Mouse (Mus musculus): ENCODE results near the gene Col2a1.

Col2a1 gene

GRCm38 (mm10) chr15:98002991-98003821 lies 1.3 kb downstream of the Col2a1 start:
- DNase-seq (ENCODE audit: low read depth, low spot score) = peak; percentile 48

DNA sequence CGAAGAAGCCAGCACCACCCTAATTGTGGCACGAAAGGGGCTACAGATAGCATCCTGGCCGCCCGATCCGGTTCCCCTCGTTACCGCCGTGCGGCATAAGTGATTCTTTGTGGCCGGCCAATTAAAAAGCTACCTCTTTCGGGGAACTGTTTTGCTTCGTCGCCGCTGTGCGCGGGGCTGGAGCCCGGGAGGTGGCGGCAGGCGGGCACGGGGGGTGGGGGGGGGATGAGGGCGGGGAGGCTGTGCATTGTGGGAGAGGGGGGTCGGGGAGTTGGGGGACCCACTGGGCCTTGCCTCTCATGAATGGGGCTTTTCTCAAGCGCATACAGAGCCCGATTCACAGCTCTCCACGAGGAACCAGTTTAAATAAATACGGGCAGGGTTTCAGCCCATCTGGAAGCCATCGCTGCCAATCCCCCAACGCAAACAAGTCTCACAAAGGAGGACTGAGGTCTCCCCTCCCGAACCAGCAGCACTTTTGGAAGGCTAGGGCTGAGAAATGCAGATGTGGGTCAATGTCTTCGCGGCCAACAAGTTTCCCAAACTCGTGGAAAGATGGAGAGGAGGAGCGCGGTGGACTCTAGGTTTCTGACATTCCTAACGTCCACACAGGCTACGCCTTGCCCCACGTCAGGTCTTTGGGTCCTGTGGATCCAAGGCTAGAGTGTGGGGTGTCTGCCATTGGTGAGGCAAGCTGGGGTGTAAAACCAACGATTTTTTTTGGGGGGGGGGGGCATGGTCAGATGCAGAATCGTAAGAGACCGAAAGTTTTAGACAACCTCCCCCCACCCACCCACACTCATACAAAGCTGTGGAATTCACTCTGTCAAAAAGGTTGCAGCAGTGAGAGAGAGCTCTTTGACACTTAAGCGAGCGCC lies 2.1 kb downstream of the Col2a1 start:
- peak; percentile 41 for DNase-seq (ENCODE audit: low read depth, low spot score)

GRCm38 (mm10) chr15:98001321-98002112 lies 3.0 kb downstream of the Col2a1 start:
- peak; percentile 37 for DNase-seq (ENCODE audit: low read depth, low spot score)

GRCm38 (mm10) chr15:97999991-98000390 lies 4.5 kb downstream of the Col2a1 start:
- no peak for DNase-seq (ENCODE audit: low read depth, low spot score)

DNA sequence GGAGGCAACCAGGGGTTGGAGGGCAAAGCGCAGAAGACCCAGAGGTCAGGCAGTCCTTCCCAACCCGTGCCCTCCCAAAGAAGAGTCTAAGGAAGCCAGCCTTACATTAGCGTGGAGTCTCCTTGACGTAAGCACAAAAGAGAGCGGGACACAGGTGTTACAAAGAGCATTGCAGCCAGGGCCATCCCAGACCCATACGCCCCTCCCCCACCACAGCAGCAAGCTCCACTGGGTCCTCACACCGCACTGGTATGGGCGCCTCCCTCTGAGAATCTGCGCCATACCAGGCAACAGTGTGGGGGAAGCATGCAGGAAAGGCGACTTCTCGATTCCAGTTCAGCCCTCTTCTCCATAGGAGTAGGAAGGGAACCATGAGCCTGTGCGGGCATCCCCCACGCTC lies 4.9 kb downstream of the Col2a1 start:
- no peak for DNase-seq (ENCODE audit: low read depth, low spot score)

- no peak for DNase-seq (ENCODE audit: low read depth, low spot score)
Observed at GRCm38 (mm10) chr15:97996716-97997256, 7.7 kb downstream of the Col2a1 start.

GRCm38 (mm10) chr15:97992712-97993286 lies 11.7 kb downstream of the Col2a1 start:
- DNase-seq (ENCODE audit: low read depth, low spot score) = peak; percentile 80

DNA sequence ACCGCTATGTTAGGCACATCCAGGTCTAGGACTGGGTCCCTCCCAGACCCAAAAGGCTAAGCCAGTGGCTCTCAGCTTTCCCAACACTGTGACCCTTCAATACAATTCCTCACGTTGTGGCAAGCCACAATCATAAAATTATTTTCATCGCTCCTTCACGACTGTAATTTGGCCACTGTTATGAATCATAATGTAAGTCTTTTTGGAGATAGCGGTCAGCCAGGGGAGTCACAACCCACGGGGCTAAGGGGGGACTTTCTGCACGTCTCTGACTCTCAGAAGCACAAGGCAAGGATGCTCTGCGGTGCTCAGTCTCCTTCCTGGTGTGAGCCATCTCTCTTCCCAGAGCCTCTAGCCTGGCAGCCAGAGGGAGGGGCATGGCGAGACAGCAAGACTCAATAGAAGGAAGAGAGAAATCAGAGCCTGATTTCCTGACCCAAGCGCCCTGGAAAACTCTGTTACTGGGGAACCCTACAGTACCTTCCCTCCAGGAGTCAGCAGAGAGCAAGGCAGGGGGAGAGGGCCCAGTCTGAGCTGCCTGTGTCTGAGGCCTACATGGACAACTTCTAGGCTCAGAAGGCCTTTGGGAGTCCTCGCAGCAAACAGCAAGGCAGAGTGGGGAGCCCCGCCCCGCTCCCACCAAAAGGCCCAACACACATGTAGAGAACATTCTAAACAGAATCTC lies 12.3 kb downstream of the Col2a1 start:
- no peak for DNase-seq (ENCODE audit: low read depth, low spot score)

DNA sequence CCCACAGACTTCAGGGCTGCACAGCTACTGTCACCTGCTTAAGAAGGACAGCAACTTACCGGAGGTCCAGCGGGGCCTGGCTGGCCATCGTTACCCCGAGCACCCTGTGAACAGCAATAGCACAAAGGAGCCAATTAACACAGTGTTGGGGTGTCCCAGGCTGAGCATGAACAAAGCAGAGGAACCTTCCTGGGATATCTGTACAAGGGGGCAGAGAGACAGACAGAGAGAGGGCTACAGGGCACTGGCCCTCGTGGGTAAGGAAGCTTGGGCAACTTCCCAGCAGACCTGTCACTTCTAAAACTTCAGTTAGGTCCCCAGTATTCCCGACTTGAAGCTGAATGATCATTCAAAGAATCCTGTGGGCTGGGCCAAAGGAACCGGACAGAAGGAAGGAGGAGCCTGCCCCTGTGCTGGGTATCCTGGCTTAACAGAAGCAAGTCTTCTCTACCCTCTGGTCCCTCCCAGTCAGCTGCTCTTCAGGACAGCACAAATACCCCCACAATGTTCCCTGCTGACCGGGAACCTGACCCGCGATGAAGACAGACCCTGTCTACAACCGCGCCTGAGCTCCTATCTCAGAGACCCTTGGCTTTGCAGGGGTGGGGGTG lies 13.1 kb downstream of the Col2a1 start:
- DNase-seq (ENCODE audit: low read depth, low spot score) = no peak

- no peak for DNase-seq (ENCODE audit: low read depth, low spot score)
Observed at GRCm38 (mm10) chr15:97990721-97991120, 13.8 kb downstream of the Col2a1 start.

GRCm38 (mm10) chr15:97990124-97990523 lies 14.4 kb downstream of the Col2a1 start:
- peak; percentile 78 for DNase-seq (ENCODE audit: low read depth, low spot score)

GRCm38 (mm10) chr15:97989544-97989943 lies 15.0 kb downstream of the Col2a1 start:
- DNase-seq (ENCODE audit: low read depth, low spot score) = no peak

- no peak for DNase-seq (ENCODE audit: low read depth, low spot score)
Observed at GRCm38 (mm10) chr15:97981560-97981959, 22.9 kb downstream of the Col2a1 start.

- no peak for DNase-seq (ENCODE audit: low read depth, low spot score)
Observed at GRCm38 (mm10) chr15:97973248-97974005, 31.1 kb downstream of the Col2a1 start.

DNA sequence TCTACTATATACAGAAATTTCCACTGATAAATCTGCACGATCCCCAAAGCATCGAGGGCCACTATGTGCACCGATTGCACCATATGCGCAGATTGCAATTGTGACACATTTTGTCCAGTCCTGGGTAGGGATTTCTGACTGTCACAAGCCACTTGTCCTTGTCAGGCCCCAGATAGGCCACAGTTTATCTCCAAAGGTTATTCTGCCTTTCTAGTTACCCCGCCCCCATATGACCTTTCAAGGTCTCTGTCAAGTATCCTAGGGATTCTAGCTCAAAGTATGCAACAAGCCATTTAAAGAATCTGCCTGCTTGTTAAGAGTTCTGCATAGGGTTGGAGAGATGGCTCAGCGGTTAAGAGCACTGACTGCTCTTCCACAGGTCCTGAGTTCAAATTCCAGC lies 31.9 kb downstream of the Col2a1 start:
- DNase-seq (ENCODE audit: low read depth, low spot score) = no peak

DNA sequence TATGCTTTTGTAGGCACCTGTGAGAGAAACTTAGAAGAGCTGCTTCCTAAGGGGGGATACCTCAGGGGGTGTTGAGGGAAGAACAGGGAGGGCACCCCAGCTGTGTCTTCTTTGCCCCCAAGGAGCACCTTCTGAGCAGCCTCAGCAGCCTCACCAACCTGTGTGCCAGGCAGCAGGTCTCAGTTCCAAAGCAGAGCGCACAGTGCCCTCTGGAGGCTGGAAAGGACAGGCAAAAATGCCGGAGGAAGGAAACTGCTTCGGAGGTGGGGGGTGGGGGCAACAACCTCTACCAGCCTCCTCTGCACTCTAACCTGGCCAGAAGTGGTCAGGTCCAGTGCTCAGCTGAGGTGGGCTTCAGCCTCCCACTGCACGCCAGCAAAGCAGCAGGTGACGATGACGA lies 34.2 kb downstream of the Col2a1 start:
- no peak for DNase-seq (ENCODE audit: low read depth, low spot score)

DNA sequence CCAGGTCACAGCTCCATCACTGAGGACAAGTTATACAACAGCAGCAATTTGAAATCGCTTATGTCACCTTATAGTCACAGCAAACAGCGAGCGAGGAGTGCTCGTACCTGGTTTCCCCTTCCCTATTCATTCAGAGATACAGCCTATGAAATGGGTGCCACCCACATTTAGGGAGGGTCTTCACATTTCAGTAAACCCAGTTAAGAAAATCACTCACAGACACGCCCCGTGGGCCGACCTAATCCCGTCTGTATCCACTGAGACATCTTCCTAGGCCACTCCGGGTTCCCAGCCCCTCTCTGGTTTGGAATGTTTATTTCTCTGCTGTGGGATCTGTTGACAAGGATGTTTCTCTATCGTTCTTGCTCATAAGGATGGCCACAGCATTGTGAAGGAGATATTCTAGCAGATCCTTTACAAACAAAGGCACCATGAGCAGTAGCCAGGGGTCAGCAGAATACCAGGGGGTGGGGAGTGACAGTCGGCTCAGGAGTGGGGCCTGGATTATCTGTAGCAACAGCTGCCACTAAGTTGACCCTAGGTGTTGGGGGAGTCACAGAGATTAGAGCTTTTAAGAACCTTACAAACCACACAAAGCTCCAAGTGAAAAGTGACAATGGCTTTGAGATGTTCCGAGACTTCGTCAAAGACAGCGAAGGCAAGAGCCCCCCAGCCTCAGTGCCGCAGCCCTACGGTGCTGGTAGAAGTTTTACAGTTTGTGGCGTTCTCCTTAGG lies 39.0 kb downstream of the Col2a1 start:
- no peak for DNase-seq (ENCODE audit: low read depth, low spot score)

GRCm38 (mm10) chr15:97964836-97965187 lies 39.7 kb downstream of the Col2a1 start:
- DNase-seq (ENCODE audit: low read depth, low spot score) = no peak

Measured in embryo, embryonic 11.5 days (tissue).